Mouse (Mus musculus) hindbrain, embryonic 12.5 days (tissue): ENCODE results near the gene 1600002K03Rik. TPM values are rescaled to one million over a fixed set of nuclear protein-coding genes. Genes with fewer than 3 reads are reported as not detected.
"Not testable (repeated sequence)": the region's sequence is repeated elsewhere in the genome, so short reads cannot be mapped to it uniquely, and the experiment has no call there.

Source experiments
- ATAC-seq: fragments of 200-750 bp; cut with Nextera tagmentation; 2 replicates; pipeline ENCODE4 v1.8.0; 2017; ENCODE audit warnings: moderate TSS enrichment; ENCODE audit not compliant: low FRiP score
- H3K27ac ChIP-seq: fragments of 300-500 bp; sonication (generic); 2 replicates; pipeline ENCODE4 v1.5.1; 2016; ENCODE audit warnings: mild to moderate bottlenecking
- H3K27me3 ChIP-seq: fragments of 300-500 bp; sonication (generic); 2 replicates; pipeline ENCODE4 v1.6.1; 2016; ENCODE audit warnings: mild to moderate bottlenecking
- H3K36me3 ChIP-seq: fragments of 300-500 bp; sonication (generic); 2 replicates; pipeline ENCODE4 v1.6.1; 2016; ENCODE audit warnings: mild to moderate bottlenecking
- H3K4me1 ChIP-seq: fragments of 300-500 bp; sonication (generic); 2 replicates; pipeline ENCODE4 v1.6.1; 2016
- H3K4me2 ChIP-seq: fragments of 300-500 bp; sonication (generic); replicated peaks from 2 replicates; pipeline ENCODE4 v1.6.1; 2016; ENCODE audit warnings: mild to moderate bottlenecking
- H3K4me3 ChIP-seq: fragments of 300-500 bp; sonication (generic); 2 replicates; pipeline ENCODE4 v1.5.1; 2016; ENCODE audit warnings: mild to moderate bottlenecking
- H3K9ac ChIP-seq: fragments of 300-500 bp; sonication (generic); 2 replicates; pipeline ENCODE4 v1.6.1; 2016; ENCODE audit warnings: mild to moderate bottlenecking, moderate library complexity
- H3K9me3 ChIP-seq: fragments of 300-500 bp; sonication (generic); replicated peaks from 2 replicates; pipeline ENCODE4 v1.6.1; 2016; ENCODE audit warnings: mild to moderate bottlenecking
- WGBS: fragments of 180-500 bp; shearing (Covaris S2); methylation state at CpG from one replicate; pipeline ENCODE4 v1.1.7; 2016; 5-methylcytosine and 5-hydroxymethylcytosine counted together
- polyA plus RNA-seq: library from polyadenylated mRNA; unstranded; fragments of >200 nt; fragmentation: Nextera tagmentation; extraction: Ambion mirVana; gene quantifications from 2 replicates; pipeline ENCODE4 v1.2.1, GENCODE M21; 2016

Gene 1600002K03Rik
- polyA plus RNA-seq, 1 experiment from 2014 or later = 13.3 TPM

GRCm38 (mm10) chr10:80165392-80166128, 7.2 kb upstream of the 1600002K03Rik start, which contains the start of gene Cirbp:
TSS of gene Cirbp (plus strand) at chr10:80165985.
- H3K9ac ChIP-seq = peak within 1 kb of the TSS; percentile 99
- peak within 1 kb of the TSS; percentile 99 for H3K27ac ChIP-seq
- no peaks in the 10 kb centered on the region for H3K9me3 ChIP-seq
- peaks cover 14% of the 10 kb centered on the region for H3K36me3 ChIP-seq
- peaks cover 69% of the 10 kb centered on the region for H3K4me1 ChIP-seq
- peak within 1 kb of the TSS; percentile 89 for H3K4me2 ChIP-seq
- 13% methylated on average over 20 of the region's 20 CpGs for WGBS
- H3K4me3 ChIP-seq = peak within 1 kb of the TSS; percentile 94
- no peaks in the 10 kb centered on the region for H3K27me3 ChIP-seq
- 0 out of 2 replicates have a peak, but pooled peaks have one; percentile 5 for ATAC-seq

- ATAC-seq, H3K27me3 ChIP-seq, H3K4me3 ChIP-seq, H3K9me3 ChIP-seq: not testable (repeated sequence)
- 0 out of 2 replicates have a peak overlapping the region, but pooled peaks have one; percentile 32 for H3K9ac ChIP-seq
- H3K27ac ChIP-seq = peak overlapping the region; percentile 99
- peaks cover 66% of the 10 kb centered on the region for H3K4me1 ChIP-seq
- peaks cover 19% of the 10 kb centered on the region for H3K36me3 ChIP-seq
- H3K4me2 ChIP-seq = peak overlapping the region; percentile 80
- 91% methylated on average over 4 of the region's 4 CpGs for WGBS
Measured at GRCm38 (mm10) chr10:80166136-80166535, 6.6 kb upstream of the 1600002K03Rik start.

DNA sequence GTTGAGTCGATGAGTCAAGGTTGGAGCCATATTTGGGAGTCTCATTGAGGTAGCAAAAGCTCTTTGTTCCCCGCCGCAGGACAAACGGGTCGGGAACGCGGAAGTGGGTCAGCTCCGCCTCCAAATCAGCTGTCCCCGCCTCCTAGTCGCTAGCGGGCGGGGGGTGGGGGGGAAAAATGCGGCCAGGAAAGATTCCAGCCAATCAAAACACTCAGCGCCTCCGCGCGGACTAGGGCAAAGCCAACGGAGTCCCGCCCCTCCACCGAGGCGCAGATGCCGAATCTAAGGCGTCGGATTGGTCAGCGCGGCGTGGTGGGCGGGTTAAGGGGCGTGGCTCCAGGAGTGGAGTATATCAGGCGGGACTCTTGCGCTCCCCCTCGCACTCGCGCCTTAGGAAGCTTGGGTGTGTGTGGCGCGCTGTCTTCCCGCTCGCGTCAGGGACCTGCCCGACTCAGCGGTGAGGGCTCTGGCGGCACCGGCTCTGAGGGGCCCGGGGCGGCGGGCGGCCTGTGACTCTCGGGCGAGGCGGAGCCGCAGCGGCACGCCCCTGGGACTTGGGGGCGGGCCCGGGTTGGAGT, 5.2 kb upstream of the 1600002K03Rik start:
- peak; percentile 92 for ATAC-seq
- no peaks in the 10 kb centered on the region for H3K9me3 ChIP-seq
- H3K4me1 ChIP-seq = peaks cover 69% of the 10 kb centered on the region
- WGBS = under 1% methylated on average over 55 of the region's 55 CpGs
- H3K36me3 ChIP-seq = peaks cover 32% of the 10 kb centered on the region
- H3K27ac ChIP-seq = peak overlapping the region; percentile 99
- no peaks in the 10 kb centered on the region for H3K27me3 ChIP-seq
- peak overlapping the region; percentile 99 for H3K9ac ChIP-seq
- H3K4me2 ChIP-seq = peak overlapping the region; percentile 89
- peak overlapping the region; percentile 94 for H3K4me3 ChIP-seq

- H3K9me3 ChIP-seq = no peaks in the 10 kb centered on the region
- peak; percentile 47 for ATAC-seq
- peak overlapping the region; percentile 99 for H3K27ac ChIP-seq
- no peaks in the 10 kb centered on the region for H3K27me3 ChIP-seq
- peak overlapping the region; percentile 94 for H3K4me3 ChIP-seq
- H3K4me2 ChIP-seq = peak overlapping the region; percentile 89
- H3K4me1 ChIP-seq = peaks cover 67% of the 10 kb centered on the region
- peak overlapping the region; percentile 99 for H3K9ac ChIP-seq
- WGBS = under 1% methylated on average over 45 of the region's 48 CpGs
- H3K36me3 ChIP-seq = peaks cover 32% of the 10 kb centered on the region
Measured at GRCm38 (mm10) chr10:80168038-80168661, 4.6 kb upstream of the 1600002K03Rik start.

- peaks cover 67% of the 10 kb centered on the region for H3K4me1 ChIP-seq
- no peak for ATAC-seq
- peaks cover 32% of the 10 kb centered on the region for H3K36me3 ChIP-seq
- H3K27ac ChIP-seq = no peak overlapping the region
- H3K27me3 ChIP-seq = no peaks in the 10 kb centered on the region
- peak overlapping the region; percentile 99 for H3K9ac ChIP-seq
- H3K9me3 ChIP-seq = no peaks in the 10 kb centered on the region
- H3K4me3 ChIP-seq = peak overlapping the region; percentile 94
- peak overlapping the region; percentile 89 for H3K4me2 ChIP-seq
- 70% methylated on average over 1 of the region's 1 CpGs for WGBS
Measured at GRCm38 (mm10) chr10:80169070-80169469, 3.7 kb upstream of the 1600002K03Rik start.

DNA sequence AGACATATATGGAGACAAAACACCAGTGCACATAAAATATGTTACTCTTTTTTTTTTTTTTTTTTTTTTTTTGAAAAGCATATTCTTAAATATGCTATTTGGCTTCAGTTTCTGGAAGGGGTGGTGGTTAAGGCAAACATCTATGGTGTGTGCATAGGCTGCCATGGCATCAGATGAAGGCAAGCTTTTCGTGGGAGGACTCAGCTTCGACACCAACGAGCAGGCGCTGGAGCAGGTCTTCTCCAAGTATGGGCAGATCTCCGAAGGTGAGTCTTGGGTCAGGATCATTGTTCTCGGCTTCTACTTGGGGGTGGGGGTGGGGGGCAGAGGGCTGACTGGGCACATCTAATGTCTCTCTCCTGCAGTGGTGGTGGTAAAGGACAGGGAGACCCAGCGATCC, 3.1 kb upstream of the 1600002K03Rik start:
- 0 out of 2 replicates have a peak overlapping the region, but pooled peaks have one; percentile 9 for H3K9ac ChIP-seq
- no peak overlapping the region for H3K27ac ChIP-seq
- no peaks in the 10 kb centered on the region for H3K9me3 ChIP-seq
- peaks cover 61% of the 10 kb centered on the region for H3K4me1 ChIP-seq
- no peak overlapping the region; the same call in 1 of the 2 replicates for H3K4me2 ChIP-seq
- 95% methylated on average over 7 of the region's 7 CpGs for WGBS
- peaks cover 32% of the 10 kb centered on the region for H3K36me3 ChIP-seq
- ATAC-seq = no peak
- H3K27me3 ChIP-seq = no peaks in the 10 kb centered on the region
- H3K4me3 ChIP-seq = no peak overlapping the region

GRCm38 (mm10) chr10:80170052-80170451, 2.7 kb upstream of the 1600002K03Rik start:
- 97% methylated on average over 16 of the region's 16 CpGs for WGBS
- 0 out of 2 replicates have a peak overlapping the region, but pooled peaks have one; percentile 3 for H3K27ac ChIP-seq
- no peaks in the 10 kb centered on the region for H3K27me3 ChIP-seq
- H3K36me3 ChIP-seq = peaks cover 32% of the 10 kb centered on the region
- H3K4me1 ChIP-seq = peaks cover 58% of the 10 kb centered on the region
- 0 out of 2 replicates have a peak overlapping the region, but pooled peaks have one; percentile 9 for H3K9ac ChIP-seq
- ATAC-seq = no peak
- H3K4me3 ChIP-seq = no peak overlapping the region
- H3K9me3 ChIP-seq = no peaks in the 10 kb centered on the region
- H3K4me2 ChIP-seq = no peak overlapping the region

DNA sequence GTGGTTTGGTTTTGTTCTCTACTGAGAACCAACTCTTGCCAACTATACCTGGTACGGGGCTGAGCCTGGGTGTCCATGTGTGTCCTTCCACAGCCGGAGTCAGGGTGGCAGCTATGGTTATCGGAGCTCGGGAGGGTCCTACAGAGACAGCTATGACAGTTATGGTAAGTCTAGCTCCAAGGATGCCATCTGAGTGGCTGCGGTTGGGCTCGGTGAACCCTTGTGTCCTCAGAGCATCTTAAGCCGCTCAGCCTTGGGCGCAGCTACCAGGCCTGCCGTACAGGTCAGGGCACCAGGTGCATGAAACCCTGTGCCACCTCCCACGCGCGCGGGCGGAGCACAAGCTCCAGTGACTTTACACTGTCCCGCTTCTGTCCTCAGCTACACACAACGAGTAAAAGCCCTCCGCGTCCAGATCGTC, 2.1 kb upstream of the 1600002K03Rik start:
- H3K4me2 ChIP-seq = no peak overlapping the region
- peaks cover 32% of the 10 kb centered on the region for H3K36me3 ChIP-seq
- no peaks in the 10 kb centered on the region for H3K9me3 ChIP-seq
- H3K4me3 ChIP-seq = no peak overlapping the region
- no peaks in the 10 kb centered on the region for H3K27me3 ChIP-seq
- H3K4me1 ChIP-seq = peaks cover 53% of the 10 kb centered on the region
- 0 out of 2 replicates have a peak overlapping the region, but pooled peaks have one; percentile 9 for H3K9ac ChIP-seq
- WGBS = 97% methylated on average over 19 of the region's 19 CpGs
- ATAC-seq = no peak
- H3K27ac ChIP-seq = 0 out of 2 replicates have a peak overlapping the region, but pooled peaks have one; percentile 3

DNA sequence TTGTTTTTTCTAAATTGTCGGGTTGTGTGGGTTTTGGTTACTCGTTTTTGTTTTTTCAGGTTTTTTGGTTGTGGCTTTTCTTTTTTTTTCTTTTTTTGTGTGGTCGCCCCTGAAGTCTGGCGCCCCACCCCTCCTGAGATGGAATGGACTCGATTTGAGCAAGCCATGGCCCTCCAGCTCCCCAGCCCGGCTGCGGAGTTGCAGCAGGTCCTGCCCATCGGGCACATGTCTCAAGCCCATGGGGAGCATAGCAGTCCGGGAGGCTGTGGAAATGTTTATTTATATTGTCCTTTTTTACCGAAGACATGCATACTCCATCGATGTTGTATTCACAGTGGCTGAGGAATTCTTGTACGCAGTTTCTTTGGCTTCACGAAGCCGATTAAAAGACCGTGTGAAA, 1.5 kb upstream of the 1600002K03Rik start:
- peak overlapping the region; percentile 36; the same call in 1 of the 2 replicates for H3K9ac ChIP-seq
- peaks cover 55% of the 10 kb centered on the region for H3K4me1 ChIP-seq
- peak overlapping the region; percentile 65; the same call in 1 of the 2 replicates for H3K4me2 ChIP-seq
- no peaks in the 10 kb centered on the region for H3K27me3 ChIP-seq
- peak overlapping the region; percentile 89; the same call in 1 of the 2 replicates for H3K27ac ChIP-seq
- WGBS = 89% methylated on average over 15 of the region's 15 CpGs
- peaks cover 32% of the 10 kb centered on the region for H3K36me3 ChIP-seq
- no peak overlapping the region for H3K4me3 ChIP-seq
- no peaks in the 10 kb centered on the region for H3K9me3 ChIP-seq
- ATAC-seq = no peak

DNA sequence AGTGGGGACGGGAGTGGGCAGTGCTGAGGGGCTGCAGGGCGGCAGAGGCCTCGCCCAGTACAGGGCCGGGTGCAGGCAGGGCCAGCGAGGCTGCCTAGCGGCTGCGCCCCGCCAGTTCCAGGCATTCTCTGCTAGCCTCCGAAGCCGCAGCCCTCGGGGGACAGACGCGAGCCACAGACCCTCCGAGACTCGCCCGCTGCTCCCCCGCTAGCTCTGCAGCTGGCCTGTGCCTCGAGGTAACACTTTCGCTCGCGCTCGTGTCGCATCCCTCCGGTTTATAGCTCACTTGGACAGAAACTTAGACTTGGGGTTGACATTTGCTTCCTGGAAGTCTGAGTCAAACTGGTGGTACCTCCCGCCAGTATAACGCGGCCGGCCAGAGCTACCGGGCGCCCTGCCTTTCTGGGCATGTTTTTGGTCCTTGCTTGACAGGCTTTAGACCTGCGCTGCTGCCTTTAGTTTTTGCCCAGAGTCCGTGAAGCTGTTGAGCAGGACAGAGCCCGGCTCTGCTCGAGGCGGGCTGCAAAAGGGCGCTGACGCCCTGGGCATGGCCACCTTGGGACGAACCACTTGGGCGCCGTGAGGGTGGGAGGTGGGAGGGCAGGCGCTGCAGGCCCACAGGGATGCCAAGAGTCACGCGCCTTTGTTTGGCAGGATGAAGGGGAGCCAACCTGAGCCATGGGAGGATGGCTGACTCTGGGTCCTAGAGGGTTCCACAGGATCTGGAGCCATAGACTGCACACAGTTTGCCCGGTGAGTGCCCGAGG, 801 bp upstream of the 1600002K03Rik start:
- H3K36me3 ChIP-seq = peaks cover 32% of the 10 kb centered on the region
- H3K27ac ChIP-seq = peak overlapping the region; percentile 89
- no peaks in the 10 kb centered on the region for H3K9me3 ChIP-seq
- no peaks in the 10 kb centered on the region for H3K27me3 ChIP-seq
- peak overlapping the region; percentile 65 for H3K4me2 ChIP-seq
- whole genome bisulfite sequencing = 83% methylated on average over 45 of the region's 45 CpGs
- H3K9ac ChIP-seq = peak overlapping the region; percentile 64
- peaks cover 51% of the 10 kb centered on the region for H3K4me1 ChIP-seq
- no peak for ATAC-seq
- H3K4me3 ChIP-seq = peak overlapping the region; percentile 46; the same call in 1 of the 2 replicates

DNA sequence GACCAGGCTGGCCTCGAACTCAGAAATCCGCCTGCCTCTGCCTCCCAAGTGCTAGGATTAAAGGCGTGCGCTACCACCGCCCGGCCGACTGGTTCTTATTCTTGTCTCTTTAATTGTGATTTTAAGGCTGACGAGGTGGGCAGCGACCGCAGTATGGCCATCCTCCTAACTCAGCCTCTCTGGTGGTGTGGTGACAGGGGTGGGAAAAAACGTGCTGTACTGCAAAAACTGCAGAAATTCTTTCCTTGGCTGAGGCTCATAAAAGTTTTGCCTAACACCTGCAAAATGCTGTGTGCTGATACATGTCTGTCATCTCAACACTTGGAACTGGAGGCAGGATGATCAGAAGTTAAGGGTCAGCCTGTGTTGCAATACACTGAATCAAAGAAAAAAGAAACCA, 614 bp downstream of the 1600002K03Rik start:
- H3K27ac ChIP-seq = peak overlapping the region; percentile 89

More for the DNA sequence above, 614 bp downstream of the 1600002K03Rik start:
- peaks cover 32% of the 10 kb centered on the region for H3K36me3 ChIP-seq
- H3K9me3 ChIP-seq = no peaks in the 10 kb centered on the region
- H3K9ac ChIP-seq = peak overlapping the region; percentile 57
- H3K27me3 ChIP-seq = no peaks in the 10 kb centered on the region
- WGBS = 8% methylated on average over 11 of the region's 11 CpGs
- peaks cover 51% of the 10 kb centered on the region for H3K4me1 ChIP-seq
- peak overlapping the region; percentile 46 for H3K4me3 ChIP-seq
- H3K4me2 ChIP-seq = peak overlapping the region; percentile 65
- ATAC-seq = no peak
